Mouse (Mus musculus): Measurements from ENCODE around the gene Tinagl1. TPM values are rescaled to one million over a fixed set of nuclear protein-coding genes. Genes with fewer than 3 reads are reported as not detected.

The Tinagl1 gene
- total and polyA plus RNA-seq, 3 experiments, result 6.1 to 21.9 TPM; not detected in 1

DNA sequence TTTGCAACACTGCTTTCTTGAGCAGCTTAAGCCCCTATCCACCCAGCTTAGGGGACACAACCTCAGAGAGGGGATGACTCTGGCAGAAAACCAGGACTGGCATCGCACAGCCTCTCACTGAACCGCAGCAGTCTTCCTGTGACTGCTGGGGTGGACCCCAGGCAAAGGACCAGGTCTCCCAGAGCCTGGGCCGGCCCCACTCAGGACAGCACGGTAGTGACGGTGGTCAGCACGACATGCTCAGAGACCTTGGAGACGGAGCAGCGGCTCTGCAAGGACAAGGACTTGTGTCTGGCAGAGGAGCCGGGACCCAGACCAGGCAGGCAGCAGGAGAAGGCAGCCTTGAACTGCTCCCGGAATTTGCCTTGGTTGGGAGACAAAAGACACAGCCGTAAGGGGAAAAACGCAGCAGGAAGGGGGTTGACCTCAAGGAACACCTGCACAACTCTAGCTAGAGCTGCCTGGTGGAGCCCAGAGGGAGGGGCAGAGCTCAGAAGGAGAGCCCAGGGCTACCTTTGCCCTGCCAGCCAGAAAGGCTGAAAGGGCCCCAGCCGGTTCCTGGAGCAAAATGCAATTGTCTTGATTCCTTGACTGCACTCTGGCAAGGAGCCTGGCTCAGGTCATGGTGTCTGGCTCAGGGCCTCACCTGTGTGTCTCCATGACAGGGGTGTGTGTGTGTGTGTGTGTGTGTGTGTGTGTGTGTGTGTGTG is 44.1 kb downstream of the Tinagl1 start:
- Histone ChIP-seq H3K4me1 (ENCODE audit: control insufficient read depth in 1 of 2, insufficient read depth in 2 of 2, low read length in 2 of 2) (peaks cover 0 to 13% of the 10 kb centered on the region in 2 experiments; a peak in 2 of 4 replicates), H3K9ac (ENCODE audit: control insufficient read depth, low read depth, low read length, poor library complexity, severe bottlenecking) (no peak overlapping the region), H3K36me3 (ENCODE audit: control insufficient read depth in 1 of 2, insufficient read depth in 2 of 2, low read length in 2 of 2) (0 out of 4 replicates have a peak, but pooled peaks cover 0 to 2% of the 10 kb centered on the region in 2 experiments), H3K4me3 (ENCODE audit: control insufficient read depth in 1 of 2, insufficient read depth in 1 of 2, low read depth in 2 of 2, low read length in 2 of 2) (no peak overlapping the region), H3K79me2 (ENCODE audit: control insufficient read depth, insufficient read depth, low read length, poor library complexity) (no peaks in the 10 kb centered on the region), H3K27me3 (ENCODE audit: control insufficient read depth in 1 of 2, insufficient read depth in 2 of 2, low read length in 2 of 2) (no peaks in the 10 kb centered on the region), H3K27ac (ENCODE audit: control insufficient read depth, low read depth, low read length) (no peak overlapping the region), H3K9me3 (replicated peaks; ENCODE audit: insufficient read depth, low read length) (no peaks in the 10 kb centered on the region)
- TF ChIP-seq POLR2AphosphoS2 (IDR thresholded peaks at IDR 0.05; ENCODE audit: low read length), result no peak
- no peak for TF ChIP-seq USF1 (IDR thresholded peaks at IDR 0.05; ENCODE audit: low read depth, low read length)
- TF ChIP-seq TBP (IDR thresholded peaks at IDR 0.05; ENCODE audit: low read depth, low read length), result no peak
- TF ChIP-seq MYC (IDR thresholded peaks at IDR 0.05; ENCODE audit: low read depth, low read length), result no peak
- TF ChIP-seq NELFE (IDR thresholded peaks at IDR 0.05; ENCODE audit: low read depth, low read length), result no peak
- TF ChIP-seq NRF1 (IDR thresholded peaks at IDR 0.05; ENCODE audit: insufficient read depth, low read depth, low read length, poor library complexity, severe bottlenecking), result no peak
- no peak for TF ChIP-seq JUND (IDR thresholded peaks at IDR 0.05; ENCODE audit: low read depth, low read length)
- TF ChIP-seq CHD2 (IDR thresholded peaks at IDR 0.05; ENCODE audit: low read length), result no peak
- DNase-seq (ENCODE audit: low read depth, low spot score), result no peak

DNA sequence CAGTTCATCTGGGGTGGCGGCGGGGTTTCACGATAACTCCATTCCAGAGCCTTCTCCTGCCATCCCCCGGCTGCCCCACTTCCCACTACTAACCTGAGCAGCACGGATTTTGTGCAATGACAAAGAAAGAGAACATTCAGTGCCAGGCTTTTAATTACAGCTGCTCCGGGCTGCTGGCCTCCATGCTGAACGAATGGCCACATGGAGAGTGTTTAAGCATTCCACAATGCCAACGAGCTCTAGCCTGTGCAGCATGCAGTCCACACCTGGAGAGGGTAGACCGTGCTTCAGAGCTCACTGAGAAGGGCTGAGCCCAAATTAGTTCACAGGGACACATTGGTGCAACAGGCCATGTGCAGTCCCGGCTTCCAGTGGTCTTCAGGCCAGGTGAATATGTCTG is 44.8 kb downstream of the Tinagl1 start:
- 0 out of 4 replicates have a peak, but pooled peaks cover 0 to 2% of the 10 kb centered on the region in 2 experiments for H3K36me3 ChIP-seq (ENCODE audit: control insufficient read depth in 1 of 2, insufficient read depth in 2 of 2, low read length in 2 of 2)
- peaks cover 0 to 13% of the 10 kb centered on the region in 2 experiments; a peak in 2 of 4 replicates for H3K4me1 ChIP-seq (ENCODE audit: control insufficient read depth in 1 of 2, insufficient read depth in 2 of 2, low read length in 2 of 2)
- no peak overlapping the region for H3K9ac ChIP-seq (ENCODE audit: control insufficient read depth, low read depth, low read length, poor library complexity, severe bottlenecking)
- H3K79me2 ChIP-seq (ENCODE audit: control insufficient read depth, insufficient read depth, low read length, poor library complexity), result no peaks in the 10 kb centered on the region
- H3K4me3 ChIP-seq (ENCODE audit: control insufficient read depth in 1 of 2, insufficient read depth in 1 of 2, low read depth in 2 of 2, low read length in 2 of 2), result no peak overlapping the region
- H3K9me3 ChIP-seq (replicated peaks; ENCODE audit: insufficient read depth, low read length), result no peaks in the 10 kb centered on the region
- no peak overlapping the region for H3K27ac ChIP-seq (ENCODE audit: control insufficient read depth, low read depth, low read length)
- TF ChIP-seq MAFK (IDR thresholded peaks at IDR 0.05; ENCODE audit: borderline replicate concordance, low read depth, low read length) (no peak), MYB (IDR thresholded peaks at IDR 0.05; ENCODE audit: low read depth, low read length) (no peak), EP300 (IDR thresholded peaks at IDR 0.05; ENCODE audit: low read depth in 1 of 2, low read length in 2 of 2) (no peak), UBTF (IDR thresholded peaks at IDR 0.05; ENCODE audit: borderline replicate concordance, insufficient read depth, low read depth, low read length) (no peak), MEF2A (IDR thresholded peaks at IDR 0.05; ENCODE audit: extremely low read depth, insufficient replicate concordance, low read depth, low read length, poor library complexity, severe bottlenecking) (no peak), ZNF384 (IDR thresholded peaks at IDR 0.05; ENCODE audit: low read depth, low read length) (no peak), TAL1 (IDR thresholded peaks at IDR 0.05; ENCODE audit: low read length) (no peak), RCOR1 (IDR thresholded peaks at IDR 0.05; ENCODE audit: low read depth, low read length) (no peak), NELFE (IDR thresholded peaks at IDR 0.05; ENCODE audit: low read depth, low read length) (no peak), ETS1 (IDR thresholded peaks at IDR 0.05; ENCODE audit: low read depth, low read length) (no peak), BHLHE40 (IDR thresholded peaks at IDR 0.05; ENCODE audit: borderline replicate concordance, low read depth, low read length) (no peak), MYC (IDR thresholded peaks at IDR 0.05; ENCODE audit: low read depth, low read length) (no peak), ZKSCAN1 (IDR thresholded peaks at IDR 0.05; ENCODE audit: low read depth, low read length) (no peak), POLR2AphosphoS5 (IDR thresholded peaks at IDR 0.05; ENCODE audit: borderline replicate concordance, low read depth, low read length) (no peak), CHD1 (IDR thresholded peaks at IDR 0.05; ENCODE audit: low read depth, low read length) (no peak), E2F4 (IDR thresholded peaks at IDR 0.05; ENCODE audit: borderline replicate concordance, low read depth, low read length) (no peak)
- no peak for DNase-seq (ENCODE audit: low read depth, low spot score)
- no peaks in the 10 kb centered on the region for H3K27me3 ChIP-seq (ENCODE audit: control insufficient read depth in 1 of 2, insufficient read depth in 2 of 2, low read length in 2 of 2)

All from MEL (cell line).